Mouse (Mus musculus) limb, embryonic 11.5 days (tissue): ENCODE data around the gene Dclk1. TPM values are rescaled to one million over a fixed set of nuclear protein-coding genes. Genes with fewer than 3 reads are reported as not detected.
"Not testable (repeated sequence)": the region's sequence is repeated elsewhere in the genome, so short reads cannot be mapped to it uniquely, and the experiment has no call there.

Source experiments
- ATAC-seq: fragments of 200-750 bp; cut with Nextera tagmentation; 2 replicates; pipeline ENCODE4 v1.8.0; 2017; ENCODE audit warnings: low read depth; ENCODE audit not compliant: insufficient number of reproducible peaks, low FRiP score, low TSS enrichment
- DNase-seq: peaks from one replicate; pipeline ENCODE4 v3.0.0-alpha.2; 2015; ENCODE audit warnings: low spot score
- H3K27ac ChIP-seq: fragments of 300-500 bp; sonication (generic); replicated peaks from 2 replicates; pipeline ENCODE4 v1.5.1; 2014; ENCODE audit warnings: low read depth, mild to moderate bottlenecking, low read length
- H3K27me3 ChIP-seq: fragments of 300-500 bp; sonication (generic); 2 replicates; pipeline ENCODE4 v1.6.1; 2014; ENCODE audit warnings: mild to moderate bottlenecking, low read length, mixed read lengths; ENCODE audit not compliant: control insufficient read depth, insufficient read depth
- H3K36me3 ChIP-seq: fragments of 300-500 bp; sonication (generic); 2 replicates; pipeline ENCODE4 v1.6.1; 2014; ENCODE audit warnings: mild to moderate bottlenecking, low read length, moderate library complexity, mixed read lengths; ENCODE audit not compliant: control insufficient read depth, insufficient read depth
- H3K4me1 ChIP-seq: fragments of 300-500 bp; sonication (generic); 2 replicates; pipeline ENCODE4 v1.6.1; 2014; ENCODE audit warnings: low read length, mixed read lengths; ENCODE audit not compliant: control insufficient read depth, insufficient read depth
- H3K4me2 ChIP-seq: fragments of 300-500 bp; sonication (generic); 2 replicates; pipeline ENCODE4 v1.6.1; 2014; ENCODE audit warnings: low read depth, mild to moderate bottlenecking, moderate library complexity; ENCODE audit not compliant: severe bottlenecking
- H3K4me3 ChIP-seq: fragments of 300-500 bp; sonication (generic); 2 replicates; pipeline ENCODE4 v1.5.1; 2014; ENCODE audit warnings: low read depth, low read length
- H3K9ac ChIP-seq: fragments of 300-500 bp; sonication (generic); 2 replicates; pipeline ENCODE4 v1.6.1; 2014; ENCODE audit warnings: mild to moderate bottlenecking, low read length
- H3K9me3 ChIP-seq: fragments of 300-500 bp; sonication (generic); 2 replicates; pipeline ENCODE4 v1.6.1; 2016; ENCODE audit warnings: low read length; ENCODE audit not compliant: control insufficient read depth
- WGBS: fragments of 180-500 bp; shearing (Covaris S2); extraction: QIAGEN DNeasy Blood & Tissue Kit; methylation state at CpG from one replicate; pipeline ENCODE4 v1.1.7; 2014; 5-methylcytosine and 5-hydroxymethylcytosine counted together
- polyA plus RNA-seq: library from polyadenylated mRNA; unstranded; fragments of >200 nt; fragmentation: Nextera tagmentation; extraction: Ambion mirVana; gene quantifications from 2 replicates; pipeline ENCODE4 v1.2.1, GENCODE M21; 2014

Dclk1 gene
- polyA plus RNA-seq = 28.6 and 34.1 TPM in 2 replicates

DNA sequence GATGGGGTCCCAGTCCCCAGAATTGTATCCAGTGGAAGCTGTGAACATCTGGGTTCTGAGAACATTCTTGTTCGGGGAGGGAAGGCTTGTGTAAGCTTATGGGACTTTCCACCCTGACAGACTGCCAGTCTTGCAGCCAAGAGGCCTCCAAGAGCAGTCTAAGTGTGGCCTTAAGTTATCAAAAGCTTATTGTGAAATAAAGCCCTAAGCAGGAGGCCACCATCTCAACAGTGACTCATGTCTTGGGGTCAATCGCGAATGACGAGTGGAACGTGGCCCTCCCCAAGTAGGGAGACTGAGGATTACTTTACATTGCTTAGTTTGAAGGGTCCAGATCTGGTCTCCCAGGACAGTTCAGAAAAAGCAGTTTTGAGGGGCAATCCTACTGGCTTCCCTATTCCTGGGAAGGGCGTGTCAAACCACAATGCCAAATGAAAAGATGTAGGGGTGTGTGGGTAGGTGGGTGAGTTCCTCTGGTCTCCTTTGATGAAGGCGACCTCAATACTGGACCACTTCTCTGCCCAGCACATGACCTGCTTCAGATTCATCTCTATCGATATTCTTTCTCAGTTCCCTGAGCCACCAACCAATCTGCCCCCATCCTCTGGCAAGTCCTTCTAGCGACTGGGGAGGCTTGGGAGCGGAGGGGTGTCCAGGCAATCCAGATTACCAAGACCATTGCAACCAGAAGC lies at the start of gene Dclk1:
Gene Dclk1 (plus strand): TSS at position 635 of the 692 bp plus-strand sequence.
- Histone ChIP-seq H3K27me3 (0 out of 2 replicates have a peak, but pooled peaks cover 5% of the 10 kb centered on the region), H3K27ac (no peak within 1 kb of the TSS), H3K9ac (peak within 1 kb of the TSS; percentile 84), H3K4me1 (0 out of 2 replicates have a peak, but pooled peaks cover 9% of the 10 kb centered on the region), H3K36me3 (no peaks in the 10 kb centered on the region), H3K9me3 (no peaks in the 10 kb centered on the region), H3K4me3 (peak within 1 kb of the TSS; percentile 70), H3K4me2 (peak within 1 kb of the TSS; percentile 95)
- WGBS = 36% methylated on average over 10 of the region's 10 CpGs
- ATAC-seq = peak; percentile 38; the same call in 1 of the 2 replicates
- no peak for DNase-seq

DNA sequence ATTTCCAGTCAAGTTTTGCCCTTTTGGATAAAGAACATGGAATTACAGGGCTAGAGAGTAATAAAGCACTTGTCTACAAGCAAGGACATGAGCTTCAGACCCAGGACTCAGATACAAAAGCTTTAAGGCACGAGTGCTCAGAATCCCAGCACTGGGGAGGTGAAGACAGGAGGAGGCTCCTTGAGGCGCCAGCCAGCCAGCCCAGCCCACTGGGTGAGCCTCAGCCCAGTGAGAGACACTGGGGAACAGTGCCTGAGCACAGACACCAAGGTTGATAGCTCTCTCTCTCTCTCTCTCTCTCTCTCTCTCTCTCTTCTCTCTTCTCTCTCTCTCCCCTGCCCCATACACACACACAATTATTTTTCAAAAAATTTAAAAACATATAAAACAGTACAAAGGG lies 48.8 kb upstream of the Dclk1 start:
- Histone ChIP-seq H3K9me3 (no peaks in the 10 kb centered on the region), H3K4me2 (no peak overlapping the region), H3K27ac (no peak overlapping the region), H3K4me1 (no peaks in the 10 kb centered on the region), H3K9ac (no peak overlapping the region), H3K27me3 (no peaks in the 10 kb centered on the region), H3K4me3 (no peak overlapping the region), H3K36me3 (no peaks in the 10 kb centered on the region)
- ATAC-seq (no peak), DNase-seq (no peak)
- WGBS = 51% methylated on average over 2 of the region's 2 CpGs

DNA sequence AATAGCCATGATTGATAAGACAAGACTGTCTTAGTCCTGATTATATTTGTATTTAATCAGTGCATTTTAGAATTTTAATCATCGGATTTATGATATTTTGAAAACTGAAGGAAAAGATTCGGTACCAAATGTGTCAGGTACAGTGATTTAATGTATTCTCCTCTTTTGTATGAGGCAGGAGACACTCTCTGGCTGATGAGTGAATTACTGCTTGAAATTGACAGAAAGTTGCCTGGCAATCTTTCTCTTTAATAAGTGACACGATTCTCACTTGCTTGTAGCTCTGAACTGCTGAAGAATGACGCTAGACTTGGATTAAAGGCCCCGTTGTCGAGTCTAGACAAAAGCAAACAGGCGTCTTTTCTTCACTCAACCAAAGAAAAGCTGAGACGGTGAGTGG lies 47.4 kb upstream of the Dclk1 start:
- DNase-seq (no peak), ATAC-seq (no peak)
- Histone ChIP-seq H3K9ac (no peak overlapping the region), H3K9me3 (no peaks in the 10 kb centered on the region), H3K36me3 (no peaks in the 10 kb centered on the region), H3K27ac (no peak overlapping the region), H3K4me3 (no peak overlapping the region), H3K4me1 (no peaks in the 10 kb centered on the region), H3K4me2 (no peak overlapping the region), H3K27me3 (no peaks in the 10 kb centered on the region)
- WGBS = 89% methylated on average over 8 of the region's 8 CpGs

DNA sequence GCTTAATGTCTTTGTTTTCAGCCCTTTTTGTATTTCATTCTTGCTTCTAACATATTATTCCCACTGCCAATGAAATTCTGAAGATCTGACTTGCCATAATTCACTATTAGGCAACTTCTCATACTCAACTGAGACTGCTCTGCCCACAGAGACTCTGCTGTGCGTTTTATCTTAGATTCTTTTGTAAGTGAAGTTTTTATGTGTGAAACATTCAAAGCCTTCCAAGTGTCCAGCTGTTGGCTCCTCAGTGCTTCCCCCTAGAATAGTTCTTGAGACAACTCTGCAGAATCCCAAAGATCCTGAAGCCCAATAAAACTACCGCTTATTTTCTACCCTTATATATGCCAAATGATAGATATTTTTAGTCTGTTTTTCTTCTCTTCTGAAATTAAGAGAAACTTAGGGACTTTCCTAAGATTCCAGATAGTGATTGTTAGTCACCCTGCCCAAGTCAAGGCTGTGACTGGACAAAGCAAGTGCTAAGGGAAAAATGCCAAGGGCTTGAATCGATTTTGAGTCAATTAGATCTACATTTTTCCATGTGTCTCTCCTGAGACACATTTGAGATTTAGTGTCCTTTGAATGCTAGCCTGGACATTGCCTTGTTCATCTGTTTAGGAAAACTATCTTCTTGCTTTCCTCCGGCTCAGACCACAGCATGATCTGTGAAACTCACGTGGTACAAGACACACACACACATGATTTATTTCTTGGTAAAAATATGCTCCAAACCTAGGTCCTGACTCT lies 46.4 kb upstream of the Dclk1 start:
- Histone ChIP-seq H3K27ac (no peak overlapping the region), H3K27me3 (no peaks in the 10 kb centered on the region), H3K4me2 (no peak overlapping the region), H3K4me1 (no peaks in the 10 kb centered on the region), H3K9ac (no peak overlapping the region), H3K9me3 (no peaks in the 10 kb centered on the region), H3K4me3 (no peak overlapping the region), H3K36me3 (no peaks in the 10 kb centered on the region)
- DNase-seq (no peak), ATAC-seq (no peak)
- 87% methylated on average over 5 of the region's 5 CpGs for WGBS

DNA sequence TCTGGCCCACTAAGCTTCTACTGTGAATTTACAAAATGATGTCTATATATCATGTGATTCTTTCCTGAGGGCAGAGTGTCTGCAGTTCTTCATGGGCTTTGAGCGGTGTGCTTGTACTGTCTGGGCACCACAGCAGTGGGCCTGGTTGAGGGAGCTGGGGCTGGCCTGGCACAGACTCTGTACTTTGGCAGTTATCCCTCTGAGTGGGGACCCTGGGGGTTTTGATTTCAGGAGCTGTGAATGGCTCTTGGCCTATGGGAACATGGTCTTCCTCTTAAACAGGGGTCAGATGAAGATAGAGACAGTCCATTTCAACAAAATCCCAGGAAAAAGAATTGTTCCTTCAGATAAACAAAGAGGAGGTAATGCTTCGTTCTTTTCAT lies 45.8 kb upstream of the Dclk1 start:
- no peaks in the 10 kb centered on the region for H3K36me3 ChIP-seq
- no peaks in the 10 kb centered on the region for H3K27me3 ChIP-seq
- no peak for ATAC-seq
- H3K4me1 ChIP-seq = no peaks in the 10 kb centered on the region
- no peak overlapping the region for H3K4me2 ChIP-seq
- no peak overlapping the region for H3K9ac ChIP-seq
- no peak overlapping the region for H3K4me3 ChIP-seq
- 94% methylated on average over 2 of the region's 2 CpGs for WGBS
- H3K9me3 ChIP-seq = no peaks in the 10 kb centered on the region
- H3K27ac ChIP-seq = no peak overlapping the region
- no peak for DNase-seq

DNA sequence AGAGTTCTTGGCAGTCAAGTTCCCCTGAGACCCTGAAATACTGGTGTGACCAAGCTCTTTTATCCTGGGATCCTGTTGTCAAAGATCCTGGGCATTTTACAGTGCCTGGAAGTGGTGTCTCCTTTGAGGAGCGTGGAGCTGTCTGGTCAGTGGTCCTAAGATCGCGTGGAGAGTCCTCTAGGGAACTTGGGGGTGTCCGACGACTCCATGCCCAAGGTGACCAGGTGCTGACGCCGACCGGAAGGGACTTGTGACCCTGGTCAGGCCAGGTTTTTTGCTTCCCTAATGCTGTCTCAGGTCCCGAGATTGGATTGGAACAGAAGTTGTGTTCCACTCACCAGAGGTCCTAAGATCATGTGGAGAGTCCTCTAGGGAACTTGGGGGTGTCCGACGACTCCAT lies 38.5 kb upstream of the Dclk1 start:
- 93% methylated on average over 11 of the region's 11 CpGs for WGBS
- H3K4me1 ChIP-seq, H3K4me3 ChIP-seq, H3K9ac ChIP-seq, H3K9me3 ChIP-seq, H3K4me2 ChIP-seq, H3K27ac ChIP-seq, H3K36me3 ChIP-seq, ATAC-seq, H3K27me3 ChIP-seq, DNase-seq: not testable (repeated sequence)

DNA sequence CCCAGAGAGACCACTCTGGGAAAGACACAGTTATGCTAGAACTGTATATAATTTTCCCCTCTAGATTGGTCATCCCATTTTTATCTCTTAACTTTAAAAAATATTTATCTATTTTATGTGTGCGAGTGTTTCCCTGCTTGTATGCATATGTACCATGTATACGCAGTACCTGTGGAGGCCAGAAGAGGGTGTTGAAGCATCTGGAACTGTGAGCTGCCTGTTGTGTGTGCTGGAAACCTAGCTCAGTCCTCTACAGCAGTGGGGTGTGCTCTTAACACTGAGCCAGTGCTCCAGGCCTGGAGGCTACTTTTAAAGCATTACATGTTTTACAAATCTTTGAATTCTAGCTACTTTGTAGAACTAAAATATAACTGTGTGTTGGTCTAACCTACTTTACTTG lies 35.8 kb upstream of the Dclk1 start:
- Histone ChIP-seq H3K27ac (no peak overlapping the region), H3K4me2 (no peak overlapping the region), H3K4me1 (no peaks in the 10 kb centered on the region), H3K4me3 (no peak overlapping the region), H3K9me3 (no peaks in the 10 kb centered on the region), H3K36me3 (no peaks in the 10 kb centered on the region), H3K27me3 (no peaks in the 10 kb centered on the region), H3K9ac (no peak overlapping the region)
- 96% methylated on average over 2 of the region's 2 CpGs for WGBS
- ATAC-seq = no peak
- DNase-seq = no peak

DNA sequence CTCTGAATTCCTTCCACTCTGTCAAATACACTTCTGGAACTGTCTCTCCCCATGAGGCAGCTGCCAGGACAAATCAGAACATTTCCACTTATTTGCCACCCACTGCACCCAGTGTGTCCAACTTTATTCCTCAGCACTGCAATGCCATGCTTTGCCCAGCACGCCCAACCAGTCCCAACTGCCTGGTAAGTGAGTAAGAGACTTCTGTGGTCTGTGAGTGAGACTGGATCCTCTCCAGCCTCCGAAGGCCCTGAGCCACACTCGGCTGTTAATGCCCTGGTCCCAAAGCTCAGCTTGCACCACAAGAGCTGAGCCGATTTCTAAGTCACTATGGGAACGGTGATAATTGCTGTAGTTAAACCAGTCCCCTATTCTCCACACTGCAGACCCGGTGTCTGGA lies 34.5 kb upstream of the Dclk1 start:
- Histone ChIP-seq H3K9me3 (no peaks in the 10 kb centered on the region), H3K4me3 (no peak overlapping the region), H3K4me2 (no peak overlapping the region), H3K36me3 (no peaks in the 10 kb centered on the region), H3K9ac (no peak overlapping the region), H3K4me1 (no peaks in the 10 kb centered on the region), H3K27ac (no peak overlapping the region), H3K27me3 (no peaks in the 10 kb centered on the region)
- no peak for ATAC-seq
- no peak for DNase-seq
- 54% methylated on average over 6 of the region's 6 CpGs for WGBS
